Mouse (Mus musculus) MEL (cell line): Measurements from ENCODE around the gene Cysrt1. TPM values are rescaled to one million over a fixed set of nuclear protein-coding genes. Genes with fewer than 3 reads are reported as not detected.

Experiments
- DNase-seq: peaks from one replicate; pipeline ENCODE4 v3.0.0; 2011; ENCODE audit warnings: low read depth, low spot score
- H3K27ac ChIP-seq: 2 replicates; pipeline ENCODE4 v1.5.1; 2012; ENCODE audit warnings: low read depth, mild to moderate bottlenecking, control low read depth, low read length, moderate library complexity; ENCODE audit not compliant: control insufficient read depth
- H3K27me3 ChIP-seq, 2 experiments: fragments of 150-350 bp in 1 of 2; sonication (generic) in 1 of 2; 2 replicates each; pipeline ENCODE4 v1.6.1; 2012; ENCODE audit warnings: low read length in 2 of 2, mild to moderate bottlenecking in 2 of 2, improper control_type of control experiment in 1 of 2, moderate library complexity in 1 of 2; ENCODE audit not compliant: insufficient read depth in 2 of 2, control insufficient read depth in 1 of 2
- H3K36me3 ChIP-seq, 2 experiments: 2 replicates each; pipeline ENCODE4 v1.6.1; 2012 to 2014; ENCODE audit warnings: low read length in 2 of 2, improper control_type of control experiment in 1 of 2, inconsistent platforms in 1 of 2, mild to moderate bottlenecking in 1 of 2; ENCODE audit not compliant: insufficient read depth in 2 of 2, control insufficient read depth in 1 of 2
- H3K4me1 ChIP-seq, 2 experiments: fragments of 150-350 bp in 1 of 2; sonication (generic) in 1 of 2; 2 replicates each; pipeline ENCODE4 v1.6.1; 2012; ENCODE audit warnings: low read length in 2 of 2, improper control_type of control experiment in 1 of 2, mild to moderate bottlenecking in 1 of 2; ENCODE audit not compliant: insufficient read depth in 2 of 2, control insufficient read depth in 1 of 2
- H3K4me3 ChIP-seq, 2 experiments: fragments of 150-350 bp in 1 of 2; sonication (generic) in 1 of 2; 2 replicates each; pipeline ENCODE4 v1.5.1; 2012; ENCODE audit warnings: low read depth in 2 of 2, low read length in 2 of 2, mild to moderate bottlenecking in 2 of 2, moderate library complexity in 2 of 2, control low read depth in 1 of 2, improper control_type of control experiment in 1 of 2; ENCODE audit not compliant: control insufficient read depth in 1 of 2, insufficient read depth in 1 of 2
- H3K79me2 ChIP-seq: 2 replicates; pipeline ENCODE4 v1.6.1; 2012; ENCODE audit warnings: mild to moderate bottlenecking, low read length, moderate library complexity; ENCODE audit not compliant: control insufficient read depth, poor library complexity, insufficient read depth
- H3K9ac ChIP-seq: 2 replicates; pipeline ENCODE4 v1.6.1; 2012; ENCODE audit warnings: low read depth, mild to moderate bottlenecking, control low read depth, low read length, moderate library complexity; ENCODE audit not compliant: control insufficient read depth, poor library complexity, severe bottlenecking
- H3K9me3 ChIP-seq: fragments of 150-350 bp; sonication (generic); replicated peaks from 2 replicates; pipeline ENCODE4 v1.6.1; 2012; ENCODE audit warnings: mild to moderate bottlenecking, low read length, improper control_type of control experiment, moderate library complexity; ENCODE audit not compliant: insufficient read depth
- CHD2 ChIP-seq: IDR thresholded peaks from 2 replicates; pipeline ENCODE4 v1.6.1; 2011; ENCODE audit warnings: low read length, improper control_type of control experiment
- ELF1 ChIP-seq: IDR thresholded peaks from 2 replicates; pipeline ENCODE4 v1.6.1; 2014; ENCODE audit warnings: low read depth, mild to moderate bottlenecking, inconsistent platforms, low read length, improper control_type of control experiment, moderate library complexity
- EP300 ChIP-seq, 2 experiments: IDR thresholded peaks; 2 replicates each; pipeline ENCODE4 v1.6.1; 2011; ENCODE audit warnings: improper control_type of control experiment in 2 of 2, low read length in 2 of 2, low read depth in 1 of 2, mild to moderate bottlenecking in 1 of 2
- ETS1 ChIP-seq: IDR thresholded peaks from 2 replicates; pipeline ENCODE4 v1.6.1; 2012; ENCODE audit warnings: low read depth, mild to moderate bottlenecking, inconsistent platforms, low read length, improper control_type of control experiment, moderate library complexity
- GATA1 ChIP-seq: IDR thresholded peaks from 2 replicates; pipeline ENCODE4 v1.6.1; 2011; ENCODE audit warnings: low read depth, low read length, improper control_type of control experiment
- HCFC1 ChIP-seq: IDR thresholded peaks from 2 replicates; pipeline ENCODE4 v1.6.1; 2012; ENCODE audit warnings: low read depth, mild to moderate bottlenecking, inconsistent platforms, low read length, improper control_type of control experiment, moderate library complexity
- JUND ChIP-seq: IDR thresholded peaks from 2 replicates; pipeline ENCODE4 v1.6.1; 2011; ENCODE audit warnings: low read depth, mild to moderate bottlenecking, improper control_type of control experiment, low read length
- KAT2A ChIP-seq: conservative IDR thresholded peaks from 2 replicates; pipeline ENCODE4 v1.6.1; 2012; ENCODE audit warnings: low read depth, low read length, improper control_type of control experiment, inconsistent platforms
- MAX ChIP-seq: IDR thresholded peaks from 2 replicates; pipeline ENCODE4 v1.6.1; 2011; ENCODE audit warnings: low read length, improper control_type of control experiment
- MAZ ChIP-seq: IDR thresholded peaks from 2 replicates; pipeline ENCODE4 v1.6.1; 2012; ENCODE audit warnings: low read depth, mild to moderate bottlenecking, inconsistent platforms, low read length, improper control_type of control experiment
- MXI1 ChIP-seq: IDR thresholded peaks from 2 replicates; pipeline ENCODE4 v1.6.1; 2011; ENCODE audit warnings: mild to moderate bottlenecking, low read depth, low read length, improper control_type of control experiment
- MYC ChIP-seq: IDR thresholded peaks from 2 replicates; pipeline ENCODE4 v1.6.1; 2011; ENCODE audit warnings: low read depth, mild to moderate bottlenecking, low read length, improper control_type of control experiment, moderate library complexity
- NELFE ChIP-seq: IDR thresholded peaks from 2 replicates; pipeline ENCODE4 v1.6.1; 2011; ENCODE audit warnings: low read depth, low read length, improper control_type of control experiment
- NRF1 ChIP-seq: IDR thresholded peaks from 2 replicates; pipeline ENCODE4 v1.6.1; 2014; ENCODE audit warnings: low read depth, mild to moderate bottlenecking, inconsistent platforms, low read length, improper control_type of control experiment, moderate library complexity; ENCODE audit not compliant: poor library complexity, insufficient read depth, severe bottlenecking
- POLR2A ChIP-seq, 2 experiments: IDR thresholded peaks; 2 replicates each; pipeline ENCODE4 v1.6.1; 2011 to 2012; ENCODE audit warnings: low read length in 2 of 2, mild to moderate bottlenecking in 2 of 2, control low read depth in 1 of 2, improper control_type of control experiment in 1 of 2, low read depth in 1 of 2, moderate library complexity in 1 of 2; ENCODE audit not compliant: control insufficient read depth in 1 of 2, insufficient read depth in 1 of 2, poor library complexity in 1 of 2
- POLR2AphosphoS2 ChIP-seq: IDR thresholded peaks from 2 replicates; pipeline ENCODE4 v1.6.1; 2011; ENCODE audit warnings: low read length, improper control_type of control experiment
- RAD21 ChIP-seq: IDR thresholded peaks from 2 replicates; pipeline ENCODE4 v1.6.1; 2011; ENCODE audit warnings: mild to moderate bottlenecking, low read depth, low read length, improper control_type of control experiment
- SIN3A ChIP-seq: IDR thresholded peaks from 2 replicates; pipeline ENCODE4 v1.6.1; 2012; ENCODE audit warnings: low read length, improper control_type of control experiment, inconsistent platforms
- TBP ChIP-seq: IDR thresholded peaks from 2 replicates; pipeline ENCODE4 v1.8.0; 2011; ENCODE audit warnings: low read depth, low read length, improper control_type of control experiment
- TCF12 ChIP-seq: IDR thresholded peaks from 2 replicates; pipeline ENCODE4 v1.6.1; 2014; ENCODE audit warnings: low read depth, mild to moderate bottlenecking, inconsistent platforms, low read length, improper control_type of control experiment, moderate library complexity
- ZKSCAN1 ChIP-seq: IDR thresholded peaks from 2 replicates; pipeline ENCODE4 v1.6.1; 2012; ENCODE audit warnings: low read depth, mild to moderate bottlenecking, inconsistent platforms, low read length, improper control_type of control experiment, moderate library complexity
- ZMIZ1 ChIP-seq: IDR thresholded peaks from 2 replicates; pipeline ENCODE4 v1.6.1; 2012; ENCODE audit warnings: low read depth, mild to moderate bottlenecking, inconsistent platforms, low read length, improper control_type of control experiment, moderate library complexity
- ZNF384 ChIP-seq: IDR thresholded peaks from 2 replicates; pipeline ENCODE4 v1.6.1; 2012; ENCODE audit warnings: low read depth, mild to moderate bottlenecking, inconsistent platforms, low read length, improper control_type of control experiment
- polyA plus RNA-seq, 2 experiments: library from polyadenylated mRNA; stranded (reverse) in 1 of 2; unstranded in 1 of 2; fragments of >175 nt in 1 of 2; fragments of >200 nt in 1 of 2; gene quantifications; 2 replicates each; pipeline versions ENCODE4 v1.2.1 to v1.2.4; 2012; ENCODE audit warnings: low replicate concordance in 2 of 2, low read depth in 1 of 2; ENCODE audit not compliant: insufficient read length in 2 of 2, insufficient read depth in 1 of 2, missing spikeins in 1 of 2
- total RNA-seq: library from RNA; depleted of rRNA; stranded (reverse); fragments of 300-350 nt; gene quantifications from 2 replicates; pipeline ENCODE4 v1.2.3, GENCODE M21; 2012

Cysrt1 gene
- total and polyA plus RNA-seq, 3 experiments = 0.15 to 0.19 TPM; not detected in 1

DNA sequence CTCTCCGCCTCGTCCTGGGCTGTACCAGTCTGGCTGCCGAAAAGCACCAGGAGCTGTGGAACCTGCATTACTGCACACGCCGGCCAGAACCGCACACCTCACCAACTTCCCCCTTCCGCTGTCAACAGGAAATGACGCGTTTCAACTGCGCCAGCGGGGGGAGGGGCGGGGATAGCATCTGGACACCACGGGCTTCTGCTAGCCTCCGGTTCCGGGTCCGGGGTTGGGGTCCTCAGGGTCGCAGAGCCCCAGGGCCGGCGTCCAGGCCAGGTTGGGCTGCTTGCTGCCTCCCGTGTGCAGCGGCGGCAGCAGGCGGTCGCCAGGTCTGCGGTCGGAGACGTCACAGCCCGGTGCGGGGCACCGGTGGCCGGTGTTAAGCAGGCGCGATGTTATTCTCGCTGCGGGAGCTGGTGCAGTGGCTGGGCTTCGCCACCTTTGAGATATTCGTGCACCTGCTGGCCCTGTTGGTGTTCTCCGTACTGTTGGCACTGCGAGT, 13.1 kb upstream of the Cysrt1 start, which contains the start of gene Tmem203:
Gene Tmem203, plus strand, starts transcription at position 156 of the 496 bp plus-strand sequence.
- DNase-seq = peak; percentile 95
- peaks cover 2 to 12% of the 10 kb centered on the region in 2 experiments; a peak in 1 of 4 replicates for H3K4me1 ChIP-seq
- peaks cover 0 to 8% of the 10 kb centered on the region in 2 experiments; a peak in 2 of 4 replicates for H3K36me3 ChIP-seq
- no peak for TF ChIP-seq ZNF384
- no peak for TF ChIP-seq RAD21
- TF ChIP-seq CHD2 = peak; percentile 74
- TF ChIP-seq KAT2A = peak; percentile 74; the same call in 1 of the 2 replicates
- peak; percentile 100 for TF ChIP-seq MXI1
- TF ChIP-seq ZMIZ1 = no peak
- TF ChIP-seq MYC = peak; percentile 91
- peak; percentile 64; the same call in 1 of the 2 replicates for TF ChIP-seq ETS1
- TF ChIP-seq TBP = peak; percentile 70; the same call in 1 of the 2 replicates
- peak in 1 of 2 experiments; percentile 48; a peak in 1 of 4 replicates for TF ChIP-seq EP300 (IDR thresholded peaks at IDR 0.05; ENCODE audit: low read depth in 1 of 2, low read length in 2 of 2)
- TF ChIP-seq POLR2AphosphoS2 = peak; percentile 65
- peak; percentile 93; the same call in 1 of the 2 replicates for TF ChIP-seq MAZ
- TF ChIP-seq ELF1 = peak; percentile 98
- TF ChIP-seq JUND = no peak
- peak; percentile 55; the same call in 1 of the 2 replicates for TF ChIP-seq TCF12
- TF ChIP-seq SIN3A = peak; percentile 100
- no peak for TF ChIP-seq GATA1
- peak; percentile 64 to 83; a peak in 3 of 4 replicates for TF ChIP-seq POLR2A (IDR thresholded peaks at IDR 0.05; ENCODE audit: control insufficient read depth in 1 of 2, insufficient read depth in 1 of 2, low read depth in 1 of 2, low read length in 2 of 2, poor library complexity in 1 of 2)
- peak; percentile 96 for TF ChIP-seq HCFC1
- TF ChIP-seq NRF1 = 0 out of 2 replicates have a peak, but pooled peaks have one; percentile 18
- TF ChIP-seq NELFE = peak; percentile 80
- TF ChIP-seq MAX = peak; percentile 82
- TF ChIP-seq ZKSCAN1 = no peak
- TF ChIP-seq, all 39 proteins: peak for 17
- H3K4me3 ChIP-seq = peak within 1 kb of the TSS; percentile 87 to 97
- H3K79me2 ChIP-seq = peaks cover 20% of the 10 kb centered on the region
- H3K9ac ChIP-seq = peak within 1 kb of the TSS; percentile 96
- H3K9me3 ChIP-seq = no peaks in the 10 kb centered on the region
- H3K27ac ChIP-seq = peak within 1 kb of the TSS; percentile 69
- H3K27me3 ChIP-seq = no peaks in the 10 kb centered on the region
